Mouse (Mus musculus) retina, postnatal 7 days (tissue): Measurements from ENCODE around the gene Wdr95.

ENCODE experiments used
- DNase-seq: peaks from one replicate; pipeline ENCODE4 v3.0.0-alpha.2; 2012; ENCODE audit warnings: low read depth, low spot score

Wdr95 gene

DNA sequence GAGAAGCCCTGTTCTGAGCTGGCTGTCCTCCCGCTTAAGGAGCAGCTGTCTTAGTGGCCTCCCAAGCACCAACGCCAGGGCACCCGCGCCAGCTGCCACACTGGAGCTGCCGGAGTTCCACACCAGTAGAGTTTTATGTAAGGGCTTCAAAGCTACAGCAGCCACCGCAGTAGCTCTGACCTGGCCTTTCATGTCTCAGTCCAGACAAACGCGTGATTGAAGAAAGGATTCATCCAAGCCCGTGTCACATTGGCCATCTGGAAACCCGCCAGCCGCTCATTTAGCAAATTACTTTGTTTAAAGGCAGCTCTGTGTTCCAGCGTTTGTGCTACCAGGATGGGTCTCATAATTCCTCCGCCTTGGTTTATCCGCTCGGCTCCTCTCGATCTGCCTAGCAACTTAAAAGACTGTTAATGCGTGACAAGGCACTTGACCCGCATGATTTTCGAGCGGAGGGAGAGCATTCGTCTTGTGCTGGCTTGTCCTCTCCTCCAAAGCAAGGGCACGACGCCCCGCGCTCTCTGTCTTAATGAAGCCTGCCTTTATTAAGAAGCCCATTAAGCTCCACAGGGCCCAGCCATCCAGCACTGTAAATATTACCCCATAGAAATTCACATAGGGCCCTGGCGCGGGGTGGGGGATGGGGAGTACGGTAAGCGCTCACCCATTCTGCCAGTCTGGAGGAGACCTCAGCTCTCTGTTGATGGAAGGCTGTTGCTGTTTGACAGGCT is at the start of gene Wdr95:
TSS of gene Wdr95 (plus strand) at position 681 of the 731 bp plus-strand sequence.
- DNase-seq: peak; percentile 61

DNA sequence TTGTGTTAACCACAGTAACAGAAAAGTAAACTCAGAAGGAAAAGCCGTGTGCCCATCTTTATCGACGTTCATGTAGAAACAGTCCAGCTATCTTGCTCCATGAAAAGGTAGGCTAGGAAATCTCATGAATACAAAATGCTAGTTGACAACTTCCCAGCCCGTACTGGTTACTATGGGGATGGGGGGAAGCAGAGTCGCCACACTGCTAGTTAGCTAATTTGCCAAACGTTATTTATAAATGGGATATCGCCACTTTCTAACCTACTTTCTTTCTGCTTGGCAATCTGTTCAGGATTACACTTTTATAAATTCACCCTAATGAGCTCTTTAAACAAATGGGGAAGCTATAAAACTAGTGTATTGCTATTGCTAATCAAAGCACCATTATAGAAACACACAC is 46.6 kb upstream of the Wdr95 start:
- no peak for DNase-seq

DNA sequence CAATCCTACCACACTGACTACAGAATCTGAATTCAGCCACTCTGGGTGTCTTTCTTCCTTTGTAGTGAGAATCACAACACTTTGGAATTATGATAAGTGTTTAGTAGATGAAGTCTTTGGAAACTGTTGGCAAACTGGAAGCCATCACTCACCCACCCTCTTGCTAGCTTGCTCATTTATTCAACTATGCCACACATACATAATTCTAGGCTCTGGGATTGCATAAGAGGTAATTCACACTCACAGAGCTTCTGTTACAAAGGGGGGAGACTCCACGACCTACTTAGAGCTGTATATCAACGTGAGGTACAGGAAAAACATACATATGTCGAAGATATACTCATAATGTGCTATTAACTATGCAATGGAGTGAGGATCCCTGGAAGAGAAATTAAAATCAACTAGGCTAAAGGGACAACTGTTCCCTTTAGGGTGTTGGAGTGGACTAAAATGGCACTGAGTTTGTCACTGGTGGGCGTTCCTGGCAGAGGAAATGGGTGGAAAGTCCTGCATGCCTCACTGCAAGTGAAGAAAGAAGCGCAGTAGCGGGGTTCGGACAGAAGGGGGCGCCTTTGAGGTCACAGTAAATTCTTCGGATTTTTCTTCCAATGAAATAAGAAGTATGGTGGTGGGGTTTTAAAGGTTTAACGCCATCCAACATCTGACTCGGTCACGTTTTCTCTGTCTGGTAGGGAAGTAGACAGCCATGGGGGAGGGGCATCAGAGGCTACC is 45.0 kb upstream of the Wdr95 start:
- DNase-seq: no peak

DNA sequence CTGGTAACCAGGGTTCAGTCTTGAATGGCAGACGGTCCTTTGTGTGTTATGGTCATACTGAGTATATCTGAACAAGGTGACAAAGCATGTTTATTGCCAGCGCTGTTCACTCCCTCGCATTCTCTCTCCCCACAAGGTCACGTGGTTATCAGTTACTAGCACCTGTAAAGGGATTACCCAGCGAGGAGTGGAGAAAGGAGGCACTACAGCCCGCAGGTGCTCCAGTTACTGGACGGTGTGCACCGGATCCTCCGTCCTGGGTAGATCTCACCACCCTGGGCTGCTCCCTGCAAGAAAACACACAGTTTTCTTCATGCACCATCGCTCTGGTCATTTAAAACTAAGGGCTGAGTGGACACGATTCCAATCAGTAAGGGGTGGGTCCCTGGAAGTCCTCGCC is 44.2 kb upstream of the Wdr95 start:
- no peak for DNase-seq

- DNase-seq: no peak
These were observed 43.0 kb upstream of the Wdr95 start for GRCm38 (mm10) chr5:149485447-149485846.

DNA sequence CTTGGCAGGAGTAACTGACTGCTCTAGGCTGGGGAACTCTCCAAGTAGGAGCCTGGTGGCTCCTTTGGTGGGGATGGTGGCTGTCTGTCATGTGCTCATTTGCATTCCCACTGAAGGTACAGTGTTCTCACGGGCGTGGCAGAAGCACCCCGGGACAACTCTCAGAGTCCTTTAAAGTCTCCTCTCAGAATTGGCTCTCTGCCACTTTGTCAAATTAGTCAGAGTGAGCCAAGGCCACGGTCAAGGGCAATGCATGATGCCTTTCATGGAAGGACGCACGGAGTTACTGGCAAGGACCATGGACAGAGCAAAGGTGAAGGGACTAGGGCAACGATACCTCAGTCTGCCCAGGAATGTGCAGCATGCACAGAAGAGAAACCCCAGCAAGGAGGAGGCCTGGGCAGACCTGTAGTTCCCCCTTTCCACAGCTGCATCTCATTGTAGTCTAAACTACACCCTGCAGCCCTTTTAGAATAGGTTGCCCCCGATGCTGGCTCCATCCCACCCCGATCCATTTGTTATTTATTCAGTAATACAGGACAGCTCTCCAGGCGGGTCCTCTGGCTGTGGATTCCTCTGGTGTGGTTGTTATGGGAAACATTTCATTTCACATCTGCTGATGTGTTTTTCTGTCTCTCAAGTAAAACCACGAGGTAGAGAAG is 40.0 kb upstream of the Wdr95 start:
- no peak for DNase-seq

DNA sequence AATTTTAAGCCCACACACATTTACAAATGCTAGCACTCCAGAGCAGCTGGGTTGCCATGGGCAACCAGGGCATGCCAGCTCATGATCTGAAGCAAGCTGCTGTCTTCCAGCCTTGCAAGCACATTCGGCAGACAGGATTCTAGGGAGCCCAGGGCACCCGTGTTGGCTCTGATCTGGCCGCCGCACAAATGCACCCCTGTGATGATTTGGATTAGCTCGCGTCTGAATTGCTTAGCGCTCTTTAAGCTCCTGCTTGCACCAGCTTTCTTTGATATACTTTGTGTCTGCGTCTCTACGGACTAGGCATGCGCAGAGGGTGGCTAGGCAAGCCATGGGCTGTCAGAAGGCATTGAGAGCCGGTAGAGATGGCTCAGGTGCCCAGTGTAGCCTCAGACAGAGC is 39.3 kb upstream of the Wdr95 start:
- DNase-seq: peak; percentile 61

DNA sequence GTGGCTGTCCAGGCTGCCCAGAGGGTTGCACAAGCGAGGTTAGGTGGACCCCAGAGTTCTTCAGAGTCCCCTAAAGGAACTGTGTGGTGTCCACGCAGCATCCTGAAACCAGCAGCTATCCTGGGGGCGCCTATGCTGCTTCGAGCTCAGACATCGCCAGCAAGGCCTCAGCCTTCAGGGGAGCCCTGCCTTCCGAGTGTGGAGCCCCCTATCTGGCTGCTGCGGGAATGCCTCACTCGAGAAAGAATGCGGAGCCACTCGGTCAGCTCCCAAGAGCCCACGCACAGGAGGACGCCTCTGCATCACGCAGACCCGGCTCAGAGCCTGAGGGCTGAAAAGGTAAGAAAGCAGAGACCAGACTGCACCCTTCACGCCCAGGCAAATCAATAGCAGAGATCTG is 38.2 kb upstream of the Wdr95 start:
- no peak for DNase-seq

- DNase-seq: no peak
These were observed 32.8 kb upstream of the Wdr95 start for GRCm38 (mm10) chr5:149495655-149496054.

DNA sequence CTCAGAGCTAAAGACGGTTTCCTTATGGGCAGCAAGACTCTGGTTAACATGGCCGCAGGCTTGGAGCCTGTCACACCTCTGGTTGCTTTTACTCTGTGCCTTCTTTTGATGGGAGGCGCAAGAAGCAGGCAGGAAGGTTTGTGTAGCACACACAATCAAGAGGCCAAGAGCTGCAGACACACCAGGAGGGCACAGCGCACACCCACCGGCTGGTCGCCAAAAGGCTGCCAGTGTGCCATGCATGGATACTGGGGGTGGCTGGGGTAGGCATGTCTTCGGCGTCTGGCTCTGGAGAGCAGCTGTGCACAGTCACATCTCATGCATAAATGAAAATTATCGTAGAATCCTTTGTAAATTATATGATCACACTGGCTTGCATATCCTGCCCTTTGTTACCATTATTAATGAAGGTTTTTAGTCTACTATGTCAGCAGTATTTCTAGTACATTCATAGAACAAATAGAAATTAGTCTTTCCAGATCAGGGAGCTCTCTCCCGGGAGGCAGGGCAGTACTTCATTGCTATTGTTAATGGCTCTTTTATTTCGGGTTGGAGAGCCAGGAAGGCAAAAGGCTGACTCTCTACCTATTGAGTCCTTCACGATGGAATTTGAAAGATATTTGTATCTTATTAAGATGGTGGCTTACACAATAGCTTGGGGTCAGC is 31.9 kb upstream of the Wdr95 start:
- DNase-seq: no peak

DNA sequence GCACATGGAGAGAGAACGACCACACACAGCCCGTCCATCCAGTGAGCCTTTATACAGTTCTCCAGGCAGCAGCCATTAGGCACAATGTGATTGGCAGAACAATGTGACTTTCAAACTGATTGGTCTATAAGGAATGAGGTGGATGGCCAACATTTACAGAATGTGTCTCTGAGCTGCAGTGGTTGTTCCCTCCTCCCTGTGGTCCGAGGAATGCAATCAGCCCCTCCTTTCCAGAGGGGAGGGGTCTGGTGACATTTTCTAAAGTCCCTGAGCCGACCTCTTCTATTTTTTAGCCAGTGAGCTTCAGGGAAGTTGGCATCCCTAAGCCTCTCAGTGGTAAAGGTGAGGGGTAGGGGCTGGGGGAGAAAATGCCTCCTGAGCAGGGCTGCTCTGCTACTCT is 28.5 kb upstream of the Wdr95 start:
- no peak for DNase-seq

DNA sequence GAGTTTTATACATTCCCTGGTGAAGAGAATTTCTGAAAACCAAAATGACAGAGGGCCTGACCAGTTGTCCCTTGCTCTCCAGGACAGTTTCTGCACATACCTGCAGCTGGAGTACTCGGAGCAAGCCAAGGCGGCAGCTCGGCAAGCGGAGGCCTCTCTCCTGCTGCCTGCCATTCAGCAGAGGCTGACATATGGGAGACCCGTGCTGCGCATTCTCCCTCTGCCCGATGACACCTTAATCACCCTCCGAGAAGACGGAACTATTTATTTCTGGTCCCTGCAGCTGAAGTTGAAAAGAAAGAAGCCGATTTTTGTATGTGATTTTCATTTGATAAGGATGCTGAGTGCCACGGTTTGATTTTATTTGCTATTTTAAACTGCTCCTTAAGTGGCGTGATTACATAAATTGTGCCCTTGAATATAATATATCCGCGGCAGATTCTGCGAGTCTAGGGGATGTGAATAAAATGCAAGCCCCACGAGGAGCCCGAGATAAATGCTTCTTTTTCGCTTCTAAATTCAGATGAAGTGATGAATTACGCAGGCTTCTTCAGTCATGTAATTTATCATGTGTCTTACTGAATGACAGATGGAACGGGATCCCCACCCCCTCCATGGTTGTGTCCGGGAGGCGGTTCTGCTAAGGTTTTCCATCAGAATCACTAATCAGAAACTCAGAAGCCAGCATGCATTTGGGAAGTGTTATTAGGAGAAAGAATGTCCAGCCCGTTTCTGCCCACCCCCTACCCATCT is 24.9 kb upstream of the Wdr95 start:
- no peak for DNase-seq

DNA sequence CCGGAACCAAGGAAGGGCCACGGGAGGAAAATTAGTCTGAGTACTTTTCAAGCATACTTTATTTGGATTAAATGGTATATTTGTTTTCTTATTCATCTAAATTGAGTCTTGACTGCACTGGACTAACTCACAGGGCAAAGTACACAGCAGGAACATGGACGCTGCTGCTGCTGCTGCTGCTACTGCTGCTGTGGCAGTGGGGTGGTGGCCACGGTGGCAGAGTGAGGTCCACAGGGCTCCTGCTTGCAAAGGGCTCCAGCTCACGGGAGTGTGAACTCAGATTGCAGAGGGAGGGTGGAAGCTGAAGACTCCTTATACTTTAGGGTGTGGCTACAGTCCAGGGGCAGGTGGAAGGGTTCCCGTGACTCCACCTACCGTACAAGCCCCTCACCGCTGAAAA is 23.5 kb upstream of the Wdr95 start:
- DNase-seq: no peak

- DNase-seq: no peak
These were observed 22.4 kb upstream of the Wdr95 start for GRCm38 (mm10) chr5:149506033-149506432.

- DNase-seq: no peak
These were observed 20.1 kb upstream of the Wdr95 start for GRCm38 (mm10) chr5:149508094-149509029.

GRCm38 (mm10) chr5:149510323-149510722 is 18.2 kb upstream of the Wdr95 start:
- DNase-seq: no peak

DNA sequence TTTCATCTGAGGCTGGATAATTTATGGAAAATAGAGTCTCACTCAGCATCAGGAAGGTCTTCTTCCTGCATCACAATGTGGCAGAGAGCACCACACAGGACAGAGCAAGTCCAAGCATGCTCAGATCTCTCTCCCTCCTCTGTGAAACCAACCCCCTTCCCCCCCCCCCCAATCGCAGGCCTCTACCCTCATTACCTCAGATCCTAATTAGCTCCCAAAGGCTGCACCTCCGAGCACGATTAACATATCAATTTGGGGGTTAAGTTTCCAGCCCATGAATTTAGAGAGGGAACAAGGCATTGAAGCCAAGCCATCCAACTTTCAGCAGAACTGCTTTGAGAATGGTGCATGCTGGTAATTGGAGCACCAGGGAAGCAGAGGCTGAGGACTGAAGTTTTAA is 15.8 kb upstream of the Wdr95 start:
- no peak for DNase-seq

- no peak for DNase-seq
These were observed 14.9 kb upstream of the Wdr95 start for GRCm38 (mm10) chr5:149513438-149514086.

DNA sequence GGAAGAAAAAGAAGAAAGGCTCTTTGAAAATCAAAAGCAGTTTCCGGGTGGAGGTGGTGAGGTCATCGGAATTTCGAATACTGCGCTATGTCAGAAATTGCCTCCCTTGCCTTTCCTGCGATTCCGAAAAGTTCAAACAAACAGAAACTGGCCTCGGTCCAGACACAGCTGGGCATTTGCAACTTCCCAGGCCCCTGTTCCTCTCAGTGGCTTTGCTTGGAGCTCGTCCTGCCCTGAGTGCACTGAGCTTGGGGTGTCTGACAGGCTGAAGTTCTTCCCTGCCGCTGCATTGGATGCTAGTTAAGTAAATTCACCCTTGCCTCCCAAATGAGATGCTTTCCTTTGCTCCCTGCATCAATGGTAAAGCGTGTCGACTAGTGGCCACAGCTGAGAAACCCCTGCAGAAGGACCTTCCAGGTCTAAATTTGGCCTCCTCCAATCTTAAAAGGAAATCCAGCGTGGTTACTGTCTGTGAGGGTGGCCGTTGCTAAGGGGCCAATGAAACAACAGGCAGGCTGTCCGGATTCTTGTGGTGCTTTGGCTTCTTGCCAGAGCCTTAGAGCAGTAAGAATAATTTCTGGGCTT is 14.3 kb upstream of the Wdr95 start:
- DNase-seq: no peak
